Mouse (Mus musculus): ENCODE data around the gene Senp5. TPM values are rescaled to one million over a fixed set of nuclear protein-coding genes. Genes with fewer than 3 reads are reported as not detected.
A peak's percentile ranks its signal among the peaks of the same experiment; 100 is the strongest.

Senp5 gene
- polyA plus RNA-seq, 1 experiment, result 5.3 TPM

GRCm38 (mm10) chr16:31926547-31927182 lies 76.4 kb downstream of the Senp5 start:
- Histone ChIP-seq H3K4me1 (ENCODE audit: control insufficient read depth, insufficient read depth, low read length) (no peaks in the 10 kb centered on the region), H3K4me3 (replicated peaks; ENCODE audit: control insufficient read depth, low read depth, low read length) (no peak overlapping the region), H3K27ac (ENCODE audit: control insufficient read depth, insufficient read depth, low read depth, low read length, poor library complexity) (no peak overlapping the region)
- WGBS, result 82% methylated on average over 13 of the region's 13 CpGs
- TF ChIP-seq CTCF (IDR thresholded peaks at IDR 0.05; ENCODE audit: control insufficient read depth, insufficient read depth, low read length) (no peak), POLR2A (IDR thresholded peaks at IDR 0.05; ENCODE audit: borderline replicate concordance, control insufficient read depth, low read depth, low read length) (no peak)

GRCm38 (mm10) chr16:31926091-31926490 lies 77.0 kb downstream of the Senp5 start:
- Histone ChIP-seq H3K4me3 (replicated peaks; ENCODE audit: control insufficient read depth, low read depth, low read length) (no peak overlapping the region), H3K4me1 (ENCODE audit: control insufficient read depth, insufficient read depth, low read length) (no peaks in the 10 kb centered on the region), H3K27ac (ENCODE audit: control insufficient read depth, insufficient read depth, low read depth, low read length, poor library complexity) (no peak overlapping the region)
- TF ChIP-seq POLR2A (IDR thresholded peaks at IDR 0.05; ENCODE audit: borderline replicate concordance, control insufficient read depth, low read depth, low read length) (no peak), CTCF (IDR thresholded peaks at IDR 0.05; ENCODE audit: control insufficient read depth, insufficient read depth, low read length) (no peak)
- 80% methylated on average over 6 of the region's 6 CpGs for WGBS

- TF ChIP-seq CTCF (IDR thresholded peaks at IDR 0.05; ENCODE audit: control insufficient read depth, insufficient read depth, low read length), result no peak
- no peak for TF ChIP-seq POLR2A (IDR thresholded peaks at IDR 0.05; ENCODE audit: borderline replicate concordance, control insufficient read depth, low read depth, low read length)
- Histone ChIP-seq H3K4me3 (replicated peaks; ENCODE audit: control insufficient read depth, low read depth, low read length) (no peak overlapping the region), H3K27ac (ENCODE audit: control insufficient read depth, insufficient read depth, low read depth, low read length, poor library complexity) (no peak overlapping the region), H3K4me1 (ENCODE audit: control insufficient read depth, insufficient read depth, low read length) (no peaks in the 10 kb centered on the region)
- 82% methylated on average over 6 of the region's 6 CpGs for WGBS
Measured at GRCm38 (mm10) chr16:31924368-31924767, 78.7 kb downstream of the Senp5 start.

GRCm38 (mm10) chr16:31918248-31918724 lies 84.8 kb downstream of the Senp5 start:
- 7% methylated on average over 14 of the region's 14 CpGs for WGBS
- Histone ChIP-seq H3K4me1 (ENCODE audit: control insufficient read depth, insufficient read depth, low read length) (no peaks in the 10 kb centered on the region), H3K27ac (ENCODE audit: control insufficient read depth, insufficient read depth, low read depth, low read length, poor library complexity) (no peak overlapping the region), H3K4me3 (replicated peaks; ENCODE audit: control insufficient read depth, low read depth, low read length) (no peak overlapping the region)
- TF ChIP-seq POLR2A (IDR thresholded peaks at IDR 0.05; ENCODE audit: borderline replicate concordance, control insufficient read depth, low read depth, low read length), result no peak
- peak; percentile 78 for TF ChIP-seq CTCF (IDR thresholded peaks at IDR 0.05; ENCODE audit: control insufficient read depth, insufficient read depth, low read length)

GRCm38 (mm10) chr16:31917776-31918175 lies 85.3 kb downstream of the Senp5 start:
- no peak overlapping the region for H3K4me3 ChIP-seq (replicated peaks; ENCODE audit: control insufficient read depth, low read depth, low read length)
- no peaks in the 10 kb centered on the region for H3K4me1 ChIP-seq (ENCODE audit: control insufficient read depth, insufficient read depth, low read length)
- no peak overlapping the region for H3K27ac ChIP-seq (ENCODE audit: control insufficient read depth, insufficient read depth, low read depth, low read length, poor library complexity)
- TF ChIP-seq CTCF (IDR thresholded peaks at IDR 0.05; ENCODE audit: control insufficient read depth, insufficient read depth, low read length), result no peak
- no peak for TF ChIP-seq POLR2A (IDR thresholded peaks at IDR 0.05; ENCODE audit: borderline replicate concordance, control insufficient read depth, low read depth, low read length)
- WGBS, result 85% methylated on average over 11 of the region's 11 CpGs

- 36% methylated on average over 10 of the region's 10 CpGs for WGBS
- Histone ChIP-seq H3K27ac (ENCODE audit: control insufficient read depth, insufficient read depth, low read depth, low read length, poor library complexity) (no peak overlapping the region), H3K4me1 (ENCODE audit: control insufficient read depth, insufficient read depth, low read length) (no peaks in the 10 kb centered on the region), H3K4me3 (replicated peaks; ENCODE audit: control insufficient read depth, low read depth, low read length) (no peak overlapping the region)
- TF ChIP-seq POLR2A (IDR thresholded peaks at IDR 0.05; ENCODE audit: borderline replicate concordance, control insufficient read depth, low read depth, low read length), result no peak
Measured at GRCm38 (mm10) chr16:31910281-31910847, 92.7 kb downstream of the Senp5 start.

Other genes with a start within 250 kb of the Senp5 start
- gene Meltf, start 124.5 kb downstream of the Senp5 start, polyA plus RNA-seq (2011; ENCODE audit: insufficient read depth, insufficient read length, low replicate concordance, missing spikeins), result not detected in 2 replicates
- 0.79 and 6.2 TPM in 2 replicates for gene Pigz, start 69.4 kb downstream of the Senp5 start, polyA plus RNA-seq (2011; ENCODE audit: insufficient read depth, insufficient read length, low replicate concordance, missing spikeins)
- 16.2 and 24.9 TPM in 2 replicates for gene 0610012G03Rik, start 54.8 kb downstream of the Senp5 start, polyA plus RNA-seq (2011; ENCODE audit: insufficient read depth, insufficient read length, low replicate concordance, missing spikeins)
- 16.3 and 39.3 TPM in 2 replicates for gene Ncbp2, start 54.8 kb downstream of the Senp5 start, polyA plus RNA-seq (2011; ENCODE audit: insufficient read depth, insufficient read length, low replicate concordance, missing spikeins)
- gene Pak2, start 76.1 kb upstream of the Senp5 start, polyA plus RNA-seq (2011; ENCODE audit: insufficient read depth, insufficient read length, low replicate concordance, missing spikeins), result 12.7 and 25.2 TPM in 2 replicates
- 11.1 and 35.7 TPM in 2 replicates for gene Pigx, start 96.5 kb upstream of the Senp5 start, polyA plus RNA-seq (2011; ENCODE audit: insufficient read depth, insufficient read length, low replicate concordance, missing spikeins)
- gene Cep19, start 96.5 kb upstream of the Senp5 start, polyA plus RNA-seq (2011; ENCODE audit: insufficient read depth, insufficient read length, low replicate concordance, missing spikeins), result 4.5 and 11.3 TPM in 2 replicates
- gene Nrros, start 162.3 kb upstream of the Senp5 start, polyA plus RNA-seq (2011; ENCODE audit: insufficient read depth, insufficient read length, low replicate concordance, missing spikeins), result 22.6 and 50.5 TPM in 2 replicates
- 3.3 and 6.1 TPM in 2 replicates for gene Bex6, start 176.5 kb upstream of the Senp5 start, polyA plus RNA-seq (2011; ENCODE audit: insufficient read depth, insufficient read length, low replicate concordance, missing spikeins)
- gene Fbxo45, start 243.9 kb upstream of the Senp5 start, polyA plus RNA-seq (2011; ENCODE audit: insufficient read depth, insufficient read length, low replicate concordance, missing spikeins), result 4.4 and 6.0 TPM in 2 replicates
- 14.0 and 15.5 TPM in 2 replicates for gene Wdr53, start 243.9 kb upstream of the Senp5 start, polyA plus RNA-seq (2011; ENCODE audit: insufficient read depth, insufficient read length, low replicate concordance, missing spikeins)

Measured in bone marrow, adult 2 months (tissue).